Mouse (Mus musculus): ENCODE results near the gene Trabd2b. TPM values are rescaled to one million over a fixed set of nuclear protein-coding genes. Genes with fewer than 3 reads are reported as not detected.

The Trabd2b gene
- not detected for polyA plus RNA-seq (2017; shearing (Covaris generic))

GRCm38 (mm10) chr4:114406355-114407101 lies at the start of gene Trabd2b:
Trabd2b (plus strand) TSS chr4:114406724.

Other genes starting within 250 kb of the Trabd2b start
- not detected for gene Skint11, start 243.3 kb upstream of the Trabd2b start, polyA plus RNA-seq (2017; shearing (Covaris generic))

Data from effector memory CD4-positive, alpha-beta T cell, adult 7 months (primary cell).